Mouse (Mus musculus): Measurements from ENCODE around the gene Nusap1. TPM values are rescaled to one million over a fixed set of nuclear protein-coding genes. Genes with fewer than 3 reads are reported as not detected.

Nusap1 gene
- polyA plus RNA-seq (2012; rRNA removed) (24.3 and 45.1 TPM in 2 replicates), polyA plus RNA-seq (2014; fragmentation: Nextera tagmentation; extraction: Ambion mirVana) (88.3 and 88.4 TPM in 2 replicates)

DNA sequence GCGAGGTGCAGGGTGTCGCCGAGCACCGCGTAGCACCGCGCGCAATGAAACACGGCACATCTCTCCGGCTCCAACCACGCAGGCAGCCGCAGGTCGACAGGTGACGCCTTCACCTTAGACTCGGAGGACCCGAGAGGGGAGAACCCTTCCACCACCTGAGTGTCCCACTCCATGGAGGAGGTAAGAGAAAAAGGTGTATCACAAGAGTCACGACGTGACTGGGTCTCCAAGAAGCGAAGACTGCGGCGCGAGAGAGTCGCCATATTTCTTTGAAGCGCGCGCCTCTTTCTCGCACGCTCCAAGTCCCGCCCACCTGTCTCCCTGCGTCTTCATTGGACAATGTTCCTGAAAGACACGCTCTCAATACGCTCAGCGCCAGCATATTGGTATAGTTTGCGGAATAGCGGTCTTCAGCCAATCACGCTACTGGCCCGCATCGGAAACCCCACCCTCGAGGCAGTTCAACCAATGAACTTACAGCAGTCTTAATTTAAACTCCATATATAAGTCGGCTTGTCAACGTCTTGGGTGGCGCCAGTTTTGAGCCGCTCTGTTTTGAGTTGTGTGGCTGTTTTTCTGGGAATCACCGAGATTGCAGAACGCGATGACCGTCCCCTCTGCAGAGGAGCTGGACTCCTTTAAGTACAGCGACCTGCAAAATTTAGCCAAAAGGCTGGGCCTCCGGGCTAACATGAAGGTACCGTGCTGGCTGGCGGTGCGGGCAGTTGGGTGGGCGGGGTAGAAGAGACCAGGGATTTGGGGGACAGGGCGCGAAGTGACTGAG is at the start of gene Nusap1, which contains the start of gene Oip5:
Gene Nusap1 (plus strand): TSS at position 100 of the 784 bp plus-strand sequence.
Gene Oip5 (minus strand): TSS at position 271 of the 784 bp plus-strand sequence.
- H3K9me3 ChIP-seq (ENCODE audit: control insufficient read depth, low read length), result no peaks in the 10 kb centered on the region
- peaks cover 32% of the 10 kb centered on the region for H3K36me3 ChIP-seq (replicated peaks; ENCODE audit: control insufficient read depth, insufficient read depth, low read depth)
- WGBS (ENCODE audit: insufficient replicate concordance), result under 1% methylated on average over 55 of the region's 55 CpGs
- DNase-seq (ENCODE audit: low read depth in 3 of 3, low spot score in 3 of 3) (peak; percentile 98 to 99 (median 98)), ATAC-seq (ENCODE audit: insufficient read depth) (peak; percentile 97)
- H3K4me1 ChIP-seq (replicated peaks; ENCODE audit: control insufficient read depth in 2 of 2, insufficient read depth in 2 of 2, low read length in 1 of 2), result peaks cover 15% of the 10 kb centered on the region in 2 experiments; a peak in 3 of 4 replicates
- peak within 1 kb of the TSS; percentile 82 to 99 for H3K4me3 ChIP-seq (ENCODE audit: insufficient read depth in 1 of 2, low read depth in 2 of 2, low read length in 2 of 2)
- TF ChIP-seq CTCF (IDR thresholded peaks at IDR 0.05; ENCODE audit: low read depth) (no peak), EP300 (IDR thresholded peaks at IDR 0.05; ENCODE audit: low read depth) (peak; percentile 19; the same call in 1 of the 2 replicates)
- H3K27me3 ChIP-seq (ENCODE audit: control insufficient read depth, insufficient read depth, low read length), result no peaks in the 10 kb centered on the region
- peak within 1 kb of the TSS; percentile 88 for H3K27ac ChIP-seq
- peak within 1 kb of the TSS; percentile 76 for H3K4me2 ChIP-seq (ENCODE audit: low read depth)
- H3K9ac ChIP-seq (replicated peaks), result peak within 1 kb of the TSS; percentile 95

DNA sequence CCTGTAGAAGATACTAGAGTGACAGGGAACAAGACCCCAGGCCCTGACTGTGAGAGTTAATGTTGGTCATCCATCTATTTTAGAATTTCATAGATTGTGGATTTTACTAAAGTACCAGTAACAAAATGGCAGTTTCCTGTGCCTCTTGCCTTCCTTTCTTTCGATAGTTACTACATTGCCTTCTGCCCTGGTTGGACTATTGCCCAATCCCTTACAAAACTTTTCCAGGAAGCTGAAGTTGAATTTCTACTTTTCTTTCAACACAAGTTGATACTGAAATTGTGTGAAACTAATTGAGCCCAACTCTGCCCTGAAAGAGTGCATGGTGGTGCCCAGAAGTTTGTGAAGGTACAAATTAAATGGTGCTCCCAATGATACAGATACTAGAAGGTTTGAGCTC is 45.6 kb upstream of the Nusap1 start:
- TF ChIP-seq EP300 (IDR thresholded peaks at IDR 0.05; ENCODE audit: low read depth), result no peak
- no peak for TF ChIP-seq CTCF (IDR thresholded peaks at IDR 0.05; ENCODE audit: low read depth)
- WGBS (ENCODE audit: insufficient replicate concordance), result 86% methylated on average over 1 of the region's 1 CpGs
- no peak overlapping the region for H3K9ac ChIP-seq (replicated peaks)

DNA sequence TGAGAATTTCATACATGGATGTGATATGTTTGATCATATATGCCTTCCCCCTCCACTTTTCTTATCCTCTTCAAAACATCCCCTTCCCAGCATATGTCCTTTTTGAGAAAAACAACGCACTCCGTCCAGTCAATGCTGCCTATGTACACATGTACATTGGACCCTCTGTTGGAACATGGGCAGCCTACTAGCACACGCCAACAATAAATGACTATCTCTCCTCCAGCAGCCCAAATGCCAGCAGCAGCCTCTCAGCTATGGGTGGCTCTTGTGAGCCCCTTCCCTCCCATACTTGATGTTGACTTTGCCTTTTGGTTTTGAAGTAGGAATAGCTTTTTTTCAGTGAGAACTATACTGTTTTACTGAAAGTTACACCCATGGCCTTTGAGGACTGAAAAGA is 36.5 kb upstream of the Nusap1 start:
- 74% methylated on average over 3 of the region's 3 CpGs for WGBS (ENCODE audit: insufficient replicate concordance)
- no peak overlapping the region for H3K4me3 ChIP-seq (ENCODE audit: insufficient read depth in 1 of 2, low read depth in 2 of 2, low read length in 2 of 2)
- no peaks in the 10 kb centered on the region for H3K9me3 ChIP-seq (ENCODE audit: control insufficient read depth, low read length)
- no peak overlapping the region for H3K4me2 ChIP-seq (ENCODE audit: low read depth)
- H3K27me3 ChIP-seq (ENCODE audit: control insufficient read depth, insufficient read depth, low read length), result no peaks in the 10 kb centered on the region
- ATAC-seq (ENCODE audit: insufficient read depth) (no peak), DNase-seq (ENCODE audit: low read depth in 3 of 3, low spot score in 3 of 3) (no peak)
- no peaks in the 10 kb centered on the region for H3K4me1 ChIP-seq (replicated peaks; ENCODE audit: control insufficient read depth in 2 of 2, insufficient read depth in 2 of 2, low read length in 1 of 2)
- H3K9ac ChIP-seq (replicated peaks), result no peak overlapping the region
- no peak for TF ChIP-seq EP300 (IDR thresholded peaks at IDR 0.05; ENCODE audit: low read depth)
- no peaks in the 10 kb centered on the region; the same call in none of the 2 replicates for H3K36me3 ChIP-seq (replicated peaks; ENCODE audit: control insufficient read depth, insufficient read depth, low read depth)
- no peak overlapping the region for H3K27ac ChIP-seq

More for the DNA sequence above, 45.6 kb upstream of the Nusap1 start:
- DNase-seq (ENCODE audit: low read depth in 3 of 3, low spot score in 3 of 3) (no peak), ATAC-seq (ENCODE audit: insufficient read depth) (no peak)
- Histone ChIP-seq H3K27me3 (ENCODE audit: control insufficient read depth, insufficient read depth, low read length) (no peaks in the 10 kb centered on the region), H3K4me2 (ENCODE audit: low read depth) (no peak overlapping the region), H3K36me3 (replicated peaks; ENCODE audit: control insufficient read depth, insufficient read depth, low read depth) (no peaks in the 10 kb centered on the region; the same call in none of the 2 replicates), H3K4me3 (ENCODE audit: insufficient read depth in 1 of 2, low read depth in 2 of 2, low read length in 2 of 2) (no peak overlapping the region), H3K27ac (no peak overlapping the region), H3K9me3 (ENCODE audit: control insufficient read depth, low read length) (no peaks in the 10 kb centered on the region), H3K4me1 (replicated peaks; ENCODE audit: control insufficient read depth in 2 of 2, insufficient read depth in 2 of 2, low read length in 1 of 2) (0 out of 4 replicates have a peak, but pooled peaks cover 0 to 2% of the 10 kb centered on the region in 2 experiments)

DNA sequence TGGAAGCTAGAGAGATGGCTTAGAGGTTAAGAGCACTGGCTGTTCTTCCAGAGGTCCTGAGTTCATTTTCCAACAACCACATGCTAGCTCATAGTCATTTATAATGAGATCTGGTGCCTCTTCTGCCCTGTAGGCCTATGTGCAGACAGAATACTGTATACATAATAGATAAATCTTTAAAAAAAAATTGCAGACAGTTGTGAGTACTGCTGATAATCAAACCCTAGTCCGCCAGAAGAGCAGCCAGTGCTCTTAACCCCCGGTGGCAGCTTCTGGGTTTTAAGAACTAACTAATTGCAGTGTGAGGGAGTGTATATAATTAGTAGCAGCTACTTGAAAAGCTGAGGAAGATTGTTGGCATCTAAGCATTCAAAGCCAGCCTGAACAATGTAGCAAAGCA is 34.7 kb upstream of the Nusap1 start:
- Histone ChIP-seq H3K9ac (replicated peaks) (no peak overlapping the region), H3K27ac (no peak overlapping the region), H3K4me1 (replicated peaks; ENCODE audit: control insufficient read depth in 2 of 2, insufficient read depth in 2 of 2, low read length in 1 of 2) (no peaks in the 10 kb centered on the region), H3K4me2 (ENCODE audit: low read depth) (no peak overlapping the region), H3K4me3 (ENCODE audit: insufficient read depth in 1 of 2, low read depth in 2 of 2, low read length in 2 of 2) (no peak overlapping the region), H3K27me3 (ENCODE audit: control insufficient read depth, insufficient read depth, low read length) (no peaks in the 10 kb centered on the region), H3K36me3 (replicated peaks; ENCODE audit: control insufficient read depth, insufficient read depth, low read depth) (no peaks in the 10 kb centered on the region; the same call in 1 of the 2 replicates), H3K9me3 (ENCODE audit: control insufficient read depth, low read length) (no peaks in the 10 kb centered on the region)
- no peak for DNase-seq (ENCODE audit: low read depth in 3 of 3, low spot score in 3 of 3)
- peak; percentile 39; the same call in 1 of the 2 replicates for ATAC-seq (ENCODE audit: insufficient read depth)
- TF ChIP-seq EP300 (IDR thresholded peaks at IDR 0.05; ENCODE audit: low read depth), result no peak
- no peak for TF ChIP-seq CTCF (IDR thresholded peaks at IDR 0.05; ENCODE audit: low read depth)
- WGBS (ENCODE audit: insufficient replicate concordance), result 28% methylated on average over 2 of the region's 2 CpGs

- Histone ChIP-seq H3K4me2 (ENCODE audit: low read depth) (no peak overlapping the region), H3K4me3 (ENCODE audit: insufficient read depth in 1 of 2, low read depth in 2 of 2, low read length in 2 of 2) (no peak overlapping the region)
- no peak for TF ChIP-seq EP300 (IDR thresholded peaks at IDR 0.05; ENCODE audit: low read depth)
- TF ChIP-seq CTCF (IDR thresholded peaks at IDR 0.05; ENCODE audit: low read depth), result no peak
Observed at GRCm38 (mm10) chr2:119584282-119584681, 33.8 kb upstream of the Nusap1 start.

More at GRCm38 (mm10) chr2:119584282-119584681, 33.8 kb upstream of the Nusap1 start:
- no peak for DNase-seq (ENCODE audit: low read depth in 3 of 3, low spot score in 3 of 3)
- H3K9ac ChIP-seq (replicated peaks), result no peak overlapping the region
- H3K27ac ChIP-seq, result no peak overlapping the region
- no peaks in the 10 kb centered on the region for H3K9me3 ChIP-seq (ENCODE audit: control insufficient read depth, low read length)
- no peak for ATAC-seq (ENCODE audit: insufficient read depth)
- H3K36me3 ChIP-seq (replicated peaks; ENCODE audit: control insufficient read depth, insufficient read depth, low read depth), result no peaks in the 10 kb centered on the region; the same call in 1 of the 2 replicates
- H3K27me3 ChIP-seq (ENCODE audit: control insufficient read depth, insufficient read depth, low read length), result no peaks in the 10 kb centered on the region
- H3K4me1 ChIP-seq (replicated peaks; ENCODE audit: control insufficient read depth in 2 of 2, insufficient read depth in 2 of 2, low read length in 1 of 2), result no peaks in the 10 kb centered on the region
- WGBS (ENCODE audit: insufficient replicate concordance), result 51% methylated on average over 8 of the region's 8 CpGs
